Mouse (Mus musculus): ENCODE data around the gene Alg6. TPM values are rescaled to one million over a fixed set of nuclear protein-coding genes. Genes with fewer than 3 reads are reported as not detected.

The Alg6 gene
- 25.8 and 26.5 TPM in 2 replicates for polyA plus RNA-seq (2014; fragmentation: Nextera tagmentation; extraction: Ambion mirVana)

DNA sequence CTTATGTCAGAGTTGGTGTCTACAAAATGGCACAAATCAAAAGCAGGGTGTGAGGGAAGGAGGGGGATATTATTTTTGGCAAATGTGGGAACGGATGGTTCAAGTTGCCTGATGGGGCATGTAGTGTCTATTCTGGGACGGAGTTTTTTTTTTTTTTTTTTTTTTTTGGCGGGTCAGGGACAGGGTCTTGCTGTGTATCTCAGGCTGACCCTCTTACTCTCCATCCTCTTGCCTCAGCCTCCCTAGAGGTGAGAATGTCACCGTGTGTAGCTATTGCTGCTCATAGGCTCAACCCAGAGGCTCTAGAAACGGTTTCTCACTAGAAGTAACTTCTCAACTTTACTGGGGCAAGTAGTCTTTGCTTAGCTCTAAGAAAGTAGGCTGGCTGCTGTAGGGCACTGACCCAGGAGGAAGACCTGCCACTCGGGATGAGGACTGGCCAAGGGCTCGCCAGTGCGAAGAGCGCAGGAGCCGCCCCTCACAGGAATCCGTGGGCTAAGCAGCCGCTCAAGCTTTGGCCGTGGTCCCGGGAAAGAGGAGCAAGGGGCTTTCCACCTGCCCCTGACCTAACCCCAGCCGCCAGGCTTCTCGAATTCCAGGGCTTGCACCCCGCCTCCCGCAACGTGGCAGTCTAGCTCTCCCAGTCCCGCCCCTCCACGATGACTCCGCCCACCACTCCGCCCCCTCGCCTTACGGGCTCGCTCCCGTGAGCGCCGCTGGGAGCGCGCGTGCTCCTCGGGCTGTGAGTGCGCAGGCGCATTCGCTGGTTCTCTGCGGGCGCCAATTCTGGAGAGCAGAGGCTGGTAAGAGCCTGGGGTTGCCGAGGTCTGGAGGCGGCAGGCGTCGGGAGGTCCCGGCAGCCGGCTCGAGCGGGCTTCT lies at the start of gene Alg6:
TSS of gene Alg6 (plus strand) at position 761 of the 879 bp plus-strand sequence.
- Histone ChIP-seq H3K27me3 (replicated peaks; ENCODE audit: control insufficient read depth, insufficient read depth, low read length) (no peaks in the 10 kb centered on the region), H3K9ac (ENCODE audit: low read length) (peak within 1 kb of the TSS; percentile 88), H3K9me3 (ENCODE audit: control insufficient read depth, low read length) (no peaks in the 10 kb centered on the region), H3K36me3 (ENCODE audit: control insufficient read depth, insufficient read depth, low read length) (peaks cover 4% of the 10 kb centered on the region), H3K4me2 (ENCODE audit: low read length) (peak within 1 kb of the TSS; percentile 71), H3K4me3 (ENCODE audit: low read depth, low read length) (peak within 1 kb of the TSS; percentile 64), H3K4me1 (replicated peaks; ENCODE audit: control insufficient read depth, insufficient read depth, low read length) (peaks cover 5% of the 10 kb centered on the region; the same call in 1 of the 2 replicates), H3K27ac (ENCODE audit: low read depth) (peak within 1 kb of the TSS; percentile 65)
- peak; percentile 100 for DNase-seq (ENCODE audit: low spot score)
- ATAC-seq (replicated peaks; ENCODE audit: low FRiP score, low TSS enrichment, low read depth) = peak; percentile 95
- WGBS = 2% methylated on average over 43 of the region's 46 CpGs

DNA sequence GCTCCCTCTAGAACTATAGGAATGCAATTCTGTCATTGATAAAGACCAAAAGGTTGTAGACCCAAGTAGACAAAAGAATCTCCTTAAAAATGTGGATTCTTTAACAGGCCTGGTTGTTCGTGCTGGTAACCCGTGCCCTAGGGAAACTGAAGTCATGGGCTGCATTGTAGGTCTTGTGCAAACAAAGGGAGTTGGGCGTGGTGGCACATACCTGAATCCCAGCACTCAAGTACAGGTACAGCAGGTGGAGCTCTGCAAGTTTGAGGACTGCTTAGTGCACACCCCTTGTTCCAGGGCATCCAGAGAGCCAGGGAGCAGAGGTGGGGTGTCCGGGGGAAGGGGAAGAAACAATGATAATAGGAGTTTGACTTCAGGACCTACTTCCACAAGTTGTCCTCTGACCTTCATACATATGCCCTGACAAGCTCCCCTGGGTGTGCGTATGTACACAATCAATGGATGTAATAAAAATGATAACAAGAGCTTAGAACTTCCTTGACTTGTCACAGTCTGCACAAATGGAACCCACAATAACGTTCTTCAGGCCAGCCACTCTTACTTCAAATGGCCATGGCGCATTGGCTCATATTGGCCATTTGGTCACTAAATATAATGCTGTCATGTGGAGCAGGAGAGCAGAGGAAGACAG lies 45.1 kb upstream of the Alg6 start:
- Histone ChIP-seq H3K9ac (ENCODE audit: low read length) (no peak overlapping the region), H3K4me2 (ENCODE audit: low read length) (no peak overlapping the region), H3K9me3 (ENCODE audit: control insufficient read depth, low read length) (no peaks in the 10 kb centered on the region), H3K27me3 (replicated peaks; ENCODE audit: control insufficient read depth, insufficient read depth, low read length) (peaks cover 8% of the 10 kb centered on the region), H3K4me1 (replicated peaks; ENCODE audit: control insufficient read depth, insufficient read depth, low read length) (no peaks in the 10 kb centered on the region), H3K36me3 (ENCODE audit: control insufficient read depth, insufficient read depth, low read length) (no peaks in the 10 kb centered on the region), H3K4me3 (ENCODE audit: low read depth, low read length) (no peak overlapping the region), H3K27ac (ENCODE audit: low read depth) (no peak overlapping the region)
- ATAC-seq (replicated peaks; ENCODE audit: low FRiP score, low TSS enrichment, low read depth) (no peak), DNase-seq (ENCODE audit: low spot score) (no peak)
- WGBS = 75% methylated on average over 7 of the region's 7 CpGs

DNA sequence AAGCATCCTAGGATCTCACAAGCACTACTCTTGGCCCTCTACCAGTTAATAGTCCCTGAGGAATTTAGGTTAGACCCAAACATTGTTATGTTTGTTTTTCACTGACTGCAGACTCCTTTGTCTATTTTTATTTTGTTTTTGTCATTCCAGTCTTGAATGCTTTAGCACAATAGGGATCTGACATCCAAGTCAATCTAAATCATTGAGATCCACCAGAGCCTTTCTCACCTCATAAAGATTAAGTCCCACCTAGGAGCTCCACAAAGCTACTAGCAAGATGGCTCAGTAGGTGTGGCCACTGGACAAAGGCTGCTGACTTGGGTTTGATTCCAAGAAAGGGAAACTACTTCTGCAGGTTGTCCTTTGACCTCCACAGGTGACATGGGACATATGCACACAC lies 40.3 kb upstream of the Alg6 start:
- Histone ChIP-seq H3K27ac (ENCODE audit: low read depth) (no peak overlapping the region), H3K9ac (ENCODE audit: low read length) (no peak overlapping the region), H3K9me3 (ENCODE audit: control insufficient read depth, low read length) (no peaks in the 10 kb centered on the region), H3K4me2 (ENCODE audit: low read length) (no peak overlapping the region), H3K36me3 (ENCODE audit: control insufficient read depth, insufficient read depth, low read length) (no peaks in the 10 kb centered on the region), H3K4me3 (ENCODE audit: low read depth, low read length) (no peak overlapping the region), H3K4me1 (replicated peaks; ENCODE audit: control insufficient read depth, insufficient read depth, low read length) (no peaks in the 10 kb centered on the region), H3K27me3 (replicated peaks; ENCODE audit: control insufficient read depth, insufficient read depth, low read length) (no peaks in the 10 kb centered on the region)
- DNase-seq (ENCODE audit: low spot score) (no peak), ATAC-seq (replicated peaks; ENCODE audit: low FRiP score, low TSS enrichment, low read depth) (no peak)

DNA sequence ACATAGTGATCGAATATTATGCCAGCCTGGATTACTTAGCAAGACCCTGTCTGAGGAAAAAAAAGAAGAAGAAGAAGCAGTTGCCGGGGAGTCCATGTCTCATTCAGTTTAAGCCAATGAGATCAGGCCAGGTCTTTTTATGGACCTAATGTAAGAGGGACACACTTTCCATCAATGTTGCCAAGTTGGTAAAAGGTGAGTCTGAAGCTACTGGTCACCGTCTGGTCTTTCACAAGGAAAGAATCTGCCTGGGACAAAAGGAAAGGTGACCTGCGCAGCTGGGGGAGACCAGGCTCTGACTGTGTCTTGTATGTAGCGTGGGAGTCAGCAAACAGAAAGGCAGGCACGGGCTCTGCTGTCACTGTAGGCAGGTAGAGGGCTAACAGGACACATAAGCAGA lies 31.5 kb upstream of the Alg6 start:
- H3K9ac ChIP-seq (ENCODE audit: low read length) = no peak overlapping the region
- no peaks in the 10 kb centered on the region for H3K9me3 ChIP-seq (ENCODE audit: control insufficient read depth, low read length)

DNA sequence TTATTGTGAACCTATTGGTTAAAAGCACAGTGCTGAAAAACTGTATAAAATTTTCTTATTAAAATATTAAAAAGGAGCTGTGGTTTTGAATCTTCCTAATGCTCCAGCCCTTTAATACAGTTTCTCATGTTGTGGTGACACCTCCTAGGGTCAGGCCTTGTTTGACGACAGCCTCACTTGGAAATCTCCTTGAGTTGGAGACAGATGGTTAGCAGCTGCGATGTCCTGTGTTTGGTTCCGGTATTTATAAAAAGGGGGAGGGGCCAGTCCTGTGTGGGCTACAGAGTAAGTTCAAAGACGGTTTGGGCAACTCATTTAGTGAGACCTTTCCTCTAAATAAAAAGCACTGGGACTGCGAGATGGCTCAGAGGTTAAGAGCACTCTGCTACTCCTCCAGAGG lies 29.2 kb upstream of the Alg6 start:
- ATAC-seq (replicated peaks; ENCODE audit: low FRiP score, low TSS enrichment, low read depth) (no peak), DNase-seq (ENCODE audit: low spot score) (no peak)
- Histone ChIP-seq H3K9ac (ENCODE audit: low read length) (no peak overlapping the region), H3K4me1 (replicated peaks; ENCODE audit: control insufficient read depth, insufficient read depth, low read length) (no peaks in the 10 kb centered on the region), H3K9me3 (ENCODE audit: control insufficient read depth, low read length) (no peaks in the 10 kb centered on the region), H3K36me3 (ENCODE audit: control insufficient read depth, insufficient read depth, low read length) (no peaks in the 10 kb centered on the region), H3K4me2 (ENCODE audit: low read length) (no peak overlapping the region), H3K4me3 (ENCODE audit: low read depth, low read length) (no peak overlapping the region), H3K27ac (ENCODE audit: low read depth) (no peak overlapping the region), H3K27me3 (replicated peaks; ENCODE audit: control insufficient read depth, insufficient read depth, low read length) (no peaks in the 10 kb centered on the region)
- 40% methylated on average over 5 of the region's 5 CpGs for WGBS

More for the DNA sequence above, 31.5 kb upstream of the Alg6 start:
- WGBS = 80% methylated on average over 6 of the region's 6 CpGs
- H3K4me3 ChIP-seq (ENCODE audit: low read depth, low read length) = no peak overlapping the region
- no peak for DNase-seq (ENCODE audit: low spot score)
- no peak overlapping the region for H3K27ac ChIP-seq (ENCODE audit: low read depth)
- ATAC-seq (replicated peaks; ENCODE audit: low FRiP score, low TSS enrichment, low read depth) = no peak
- H3K4me1 ChIP-seq (replicated peaks; ENCODE audit: control insufficient read depth, insufficient read depth, low read length) = no peaks in the 10 kb centered on the region
- no peak overlapping the region for H3K4me2 ChIP-seq (ENCODE audit: low read length)
- H3K36me3 ChIP-seq (ENCODE audit: control insufficient read depth, insufficient read depth, low read length) = no peaks in the 10 kb centered on the region
- H3K27me3 ChIP-seq (replicated peaks; ENCODE audit: control insufficient read depth, insufficient read depth, low read length) = no peaks in the 10 kb centered on the region

DNA sequence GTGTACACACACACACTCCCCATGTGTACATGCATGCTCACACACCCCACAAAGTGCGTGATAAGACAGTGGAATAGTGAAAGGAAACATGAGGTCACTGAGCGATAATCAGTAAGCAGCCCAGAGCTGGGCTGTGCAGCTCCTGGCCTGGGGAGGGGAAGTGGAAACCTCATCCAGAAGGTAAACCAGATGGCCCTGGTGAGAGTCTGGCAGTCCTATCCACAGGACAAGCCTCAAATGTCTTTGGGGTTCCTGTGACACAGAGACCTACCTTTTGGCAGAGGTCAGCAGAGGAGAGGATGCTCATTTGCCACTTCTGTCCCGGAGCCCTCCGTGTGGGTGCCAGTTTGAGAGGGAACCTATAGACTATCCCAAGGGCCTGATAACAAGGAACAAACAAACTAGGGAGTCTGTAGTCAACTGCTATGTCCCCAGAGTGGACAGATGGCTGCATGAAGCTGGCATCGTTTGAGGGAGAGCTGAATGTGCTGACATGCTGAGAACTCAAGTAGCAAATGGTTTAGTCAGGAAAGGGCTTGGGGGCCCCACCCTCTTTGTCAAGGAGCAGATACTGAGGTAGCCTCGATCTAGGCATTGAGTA lies 2.8 kb upstream of the Alg6 start:
- Histone ChIP-seq H3K27me3 (replicated peaks; ENCODE audit: control insufficient read depth, insufficient read depth, low read length) (no peaks in the 10 kb centered on the region), H3K4me1 (replicated peaks; ENCODE audit: control insufficient read depth, insufficient read depth, low read length) (peaks cover 5% of the 10 kb centered on the region; the same call in 1 of the 2 replicates), H3K4me2 (ENCODE audit: low read length) (no peak overlapping the region), H3K9ac (ENCODE audit: low read length) (no peak overlapping the region), H3K27ac (ENCODE audit: low read depth) (no peak overlapping the region), H3K36me3 (ENCODE audit: control insufficient read depth, insufficient read depth, low read length) (no peaks in the 10 kb centered on the region), H3K9me3 (ENCODE audit: control insufficient read depth, low read length) (no peaks in the 10 kb centered on the region), H3K4me3 (ENCODE audit: low read depth, low read length) (no peak overlapping the region)
- ATAC-seq (replicated peaks; ENCODE audit: low FRiP score, low TSS enrichment, low read depth) (no peak), DNase-seq (ENCODE audit: low spot score) (no peak)
- WGBS = 87% methylated on average over 6 of the region's 6 CpGs

DNA sequence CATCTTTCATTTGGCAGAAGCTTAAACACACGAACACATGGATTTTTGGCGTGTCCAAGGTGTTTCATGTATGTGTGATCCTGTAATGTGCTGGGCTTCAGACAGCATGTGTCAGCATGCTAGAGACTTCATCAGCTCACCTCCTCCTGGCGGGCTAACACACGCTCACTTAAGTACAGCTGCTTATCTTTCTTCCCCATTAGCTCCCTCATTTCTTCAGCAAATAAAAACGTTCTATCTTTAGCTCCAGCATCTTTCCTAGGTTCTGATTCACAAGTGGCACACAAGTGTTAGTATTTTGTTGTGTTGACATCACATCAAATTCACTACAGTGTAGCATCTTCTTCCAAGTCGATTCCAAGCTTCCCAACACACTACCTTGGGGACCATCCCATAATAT lies 1.5 kb upstream of the Alg6 start:
- ATAC-seq (replicated peaks; ENCODE audit: low FRiP score, low TSS enrichment, low read depth) = no peak
- WGBS = 84% methylated on average over 6 of the region's 6 CpGs
- no peak overlapping the region for H3K9ac ChIP-seq (ENCODE audit: low read length)
- H3K27ac ChIP-seq (ENCODE audit: low read depth) = no peak overlapping the region
- no peak overlapping the region for H3K4me2 ChIP-seq (ENCODE audit: low read length)
- no peaks in the 10 kb centered on the region for H3K27me3 ChIP-seq (replicated peaks; ENCODE audit: control insufficient read depth, insufficient read depth, low read length)
- H3K36me3 ChIP-seq (ENCODE audit: control insufficient read depth, insufficient read depth, low read length) = no peaks in the 10 kb centered on the region
- peaks cover 5% of the 10 kb centered on the region; the same call in 1 of the 2 replicates for H3K4me1 ChIP-seq (replicated peaks; ENCODE audit: control insufficient read depth, insufficient read depth, low read length)
- DNase-seq (ENCODE audit: low spot score) = no peak
- no peak overlapping the region for H3K4me3 ChIP-seq (ENCODE audit: low read depth, low read length)
- no peaks in the 10 kb centered on the region for H3K9me3 ChIP-seq (ENCODE audit: control insufficient read depth, low read length)

DNA sequence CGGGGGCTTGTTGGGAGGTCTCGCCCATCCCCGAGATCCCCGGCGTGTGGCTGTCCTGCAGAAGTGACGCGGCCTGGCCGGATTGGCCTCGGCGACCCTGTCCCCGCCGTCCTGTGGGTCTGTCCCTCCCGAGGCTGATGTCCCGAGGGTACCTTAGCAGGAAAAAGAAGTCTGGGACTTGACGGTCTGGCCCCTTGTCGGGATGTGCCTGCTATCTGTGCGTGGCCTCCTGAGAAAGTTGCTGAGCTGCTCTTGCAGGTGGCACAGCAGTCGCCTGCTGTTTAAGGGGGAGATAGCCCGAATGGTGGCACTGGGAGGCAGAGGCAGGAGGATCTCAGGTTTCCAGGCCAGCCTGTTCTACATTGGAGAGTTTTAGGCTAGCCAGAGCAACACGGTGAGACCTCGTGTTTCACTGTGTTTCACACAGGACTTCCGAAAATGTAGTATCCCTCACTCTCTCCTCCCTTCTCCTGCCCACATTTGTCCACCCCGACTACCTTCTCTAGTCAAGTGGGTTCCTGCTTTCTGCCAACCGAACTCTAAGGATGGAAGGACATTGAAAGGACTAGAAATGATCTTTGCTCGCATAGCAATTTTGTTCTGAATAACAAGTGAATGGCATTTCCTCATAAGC lies 436 bp downstream of the Alg6 start:
- DNase-seq (ENCODE audit: low spot score) (no peak), ATAC-seq (replicated peaks; ENCODE audit: low FRiP score, low TSS enrichment, low read depth) (peak; percentile 64)
- Histone ChIP-seq H3K4me1 (replicated peaks; ENCODE audit: control insufficient read depth, insufficient read depth, low read length) (peaks cover 5% of the 10 kb centered on the region; the same call in 1 of the 2 replicates), H3K9me3 (ENCODE audit: control insufficient read depth, low read length) (no peaks in the 10 kb centered on the region), H3K4me3 (ENCODE audit: low read depth, low read length) (peak overlapping the region; percentile 64), H3K4me2 (ENCODE audit: low read length) (peak overlapping the region; percentile 71), H3K36me3 (ENCODE audit: control insufficient read depth, insufficient read depth, low read length) (peaks cover 10% of the 10 kb centered on the region), H3K27me3 (replicated peaks; ENCODE audit: control insufficient read depth, insufficient read depth, low read length) (no peaks in the 10 kb centered on the region), H3K27ac (ENCODE audit: low read depth) (peak overlapping the region; percentile 65), H3K9ac (ENCODE audit: low read length) (peak overlapping the region; percentile 88)
- WGBS = 24% methylated on average over 25 of the region's 25 CpGs

Measured in intestine, embryonic 14.5 days (tissue).